Mouse (Mus musculus) embryonic facial prominence, embryonic 14.5 days (tissue): ENCODE results near the gene Jpt2. TPM values are rescaled to one million over a fixed set of nuclear protein-coding genes. Genes with fewer than 3 reads are reported as not detected.
A peak's percentile ranks its signal among the peaks of the same experiment; 100 is the strongest.

Experiments
- ATAC-seq: fragments of 200-750 bp; cut with Nextera tagmentation; 2 replicates; pipeline ENCODE4 v1.8.0; 2017; ENCODE audit warnings: low read depth, moderate number of reproducible peaks, moderate TSS enrichment
- DNase-seq: peaks from one replicate; pipeline ENCODE4 v3.0.0-alpha.2; 2015; ENCODE audit warnings: low spot score
- H3K27ac ChIP-seq: fragments of 300-500 bp; sonication (generic); replicated peaks from 2 replicates; pipeline ENCODE4 v1.5.1; 2014; ENCODE audit warnings: low read depth, mild to moderate bottlenecking, low read length, moderate library complexity
- H3K27me3 ChIP-seq: fragments of 300-500 bp; sonication (generic); replicated peaks from 2 replicates; pipeline ENCODE4 v1.6.1; 2014; ENCODE audit warnings: low read length; ENCODE audit not compliant: control insufficient read depth, insufficient read depth
- H3K36me3 ChIP-seq: fragments of 300-500 bp; sonication (generic); 2 replicates; pipeline ENCODE4 v1.6.1; 2014; ENCODE audit warnings: low read length, mixed read lengths; ENCODE audit not compliant: control insufficient read depth, insufficient read depth
- H3K4me1 ChIP-seq: fragments of 300-500 bp; sonication (generic); 2 replicates; pipeline ENCODE4 v1.6.1; 2014; ENCODE audit warnings: antibody characterized with exemption, low read length; ENCODE audit not compliant: control insufficient read depth, insufficient read depth
- H3K4me2 ChIP-seq: fragments of 300-500 bp; sonication (generic); 2 replicates; pipeline ENCODE4 v1.6.1; 2014; ENCODE audit warnings: low read depth, mild to moderate bottlenecking, low read length, moderate library complexity, mixed read lengths
- H3K4me3 ChIP-seq: fragments of 300-500 bp; sonication (generic); 2 replicates; pipeline ENCODE4 v1.5.1; 2014; ENCODE audit warnings: low read depth, mild to moderate bottlenecking, low read length
- H3K9ac ChIP-seq: fragments of 300-500 bp; sonication (generic); 2 replicates; pipeline ENCODE4 v1.6.1; 2014; ENCODE audit warnings: low read depth, mild to moderate bottlenecking, low read length, moderate library complexity, mixed read lengths
- H3K9me3 ChIP-seq: fragments of 300-500 bp; sonication (generic); 2 replicates; pipeline ENCODE4 v1.6.1; 2016; ENCODE audit warnings: low read length; ENCODE audit not compliant: control insufficient read depth
- WGBS: fragments of 180-500 bp; shearing (Covaris S2); extraction: QIAGEN DNeasy Blood & Tissue Kit; methylation state at CpG from one replicate; pipeline ENCODE4 v1.1.7; 2014; 5-methylcytosine and 5-hydroxymethylcytosine counted together
- polyA plus RNA-seq: library from polyadenylated mRNA; unstranded; fragments of >200 nt; fragmentation: Nextera tagmentation; extraction: Ambion mirVana; gene quantifications from 2 replicates; pipeline ENCODE4 v1.2.1, GENCODE M21; 2014

Gene Jpt2
- polyA plus RNA-seq, 1 experiment from 2014 or later: 83.6 TPM

- peak; percentile 93 for DNase-seq
- WGBS: under 1% methylated on average over 32 of the region's 62 CpGs
- ATAC-seq: peak; percentile 64
- peak within 1 kb of the TSS; percentile 83 for H3K4me3 ChIP-seq
- peak within 1 kb of the TSS; percentile 76 for H3K27ac ChIP-seq
- H3K27me3 ChIP-seq: no peaks in the 10 kb centered on the region
- peak within 1 kb of the TSS; percentile 90 for H3K9ac ChIP-seq
- H3K4me1 ChIP-seq: peaks cover 10% of the 10 kb centered on the region
- H3K36me3 ChIP-seq: peaks cover 62% of the 10 kb centered on the region
- H3K4me2 ChIP-seq: peak within 1 kb of the TSS; percentile 90
- H3K9me3 ChIP-seq: no peaks in the 10 kb centered on the region
Measured at GRCm38 (mm10) chr17:24894995-24895547, 65.4 kb downstream of the Jpt2 start, which contains the start of the genes Eme2 and Mrps34. Eme2 (minus strand) TSS chr17:24895087. Mrps34 (plus strand) TSS chr17:24895116.

GRCm38 (mm10) chr17:24894061-24894994, 66.2 kb downstream of the Jpt2 start:
- WGBS: 11% methylated on average over 23 of the region's 31 CpGs
- Histone ChIP-seq H3K4me1 (peaks cover 10% of the 10 kb centered on the region), H3K27me3 (no peaks in the 10 kb centered on the region), H3K4me3 (peak overlapping the region; percentile 83), H3K36me3 (peaks cover 62% of the 10 kb centered on the region), H3K4me2 (peak overlapping the region; percentile 90), H3K9ac (peak overlapping the region; percentile 90), H3K27ac (peak overlapping the region; percentile 76; the same call in 1 of the 2 replicates), H3K9me3 (no peaks in the 10 kb centered on the region)
- peak; percentile 4; the same call in 1 of the 2 replicates for ATAC-seq
- DNase-seq: no peak

- Histone ChIP-seq H3K4me1 (peaks cover 10% of the 10 kb centered on the region), H3K27me3 (no peaks in the 10 kb centered on the region), H3K27ac (no peak overlapping the region), H3K4me3 (no peak overlapping the region), H3K36me3 (peaks cover 54% of the 10 kb centered on the region), H3K9me3 (no peaks in the 10 kb centered on the region), H3K4me2 (0 out of 2 replicates have a peak overlapping the region, but pooled peaks have one; percentile 90), H3K9ac (0 out of 2 replicates have a peak overlapping the region, but pooled peaks have one; percentile 10)
- ATAC-seq (no peak), DNase-seq (no peak)
- 86% methylated on average over 2 of the region's 2 CpGs for WGBS
Measured at GRCm38 (mm10) chr17:24893276-24893675, 67.2 kb downstream of the Jpt2 start.

- WGBS: 90% methylated on average over 12 of the region's 12 CpGs
- Histone ChIP-seq H3K27ac (no peak overlapping the region), H3K9ac (no peak overlapping the region), H3K9me3 (no peaks in the 10 kb centered on the region), H3K4me3 (no peak overlapping the region), H3K27me3 (no peaks in the 10 kb centered on the region), H3K4me1 (peaks cover 12% of the 10 kb centered on the region), H3K4me2 (no peak overlapping the region), H3K36me3 (peaks cover 49% of the 10 kb centered on the region)
- ATAC-seq: no peak
- DNase-seq: no peak
Measured at GRCm38 (mm10) chr17:24892785-24893184, 67.7 kb downstream of the Jpt2 start.

DNA sequence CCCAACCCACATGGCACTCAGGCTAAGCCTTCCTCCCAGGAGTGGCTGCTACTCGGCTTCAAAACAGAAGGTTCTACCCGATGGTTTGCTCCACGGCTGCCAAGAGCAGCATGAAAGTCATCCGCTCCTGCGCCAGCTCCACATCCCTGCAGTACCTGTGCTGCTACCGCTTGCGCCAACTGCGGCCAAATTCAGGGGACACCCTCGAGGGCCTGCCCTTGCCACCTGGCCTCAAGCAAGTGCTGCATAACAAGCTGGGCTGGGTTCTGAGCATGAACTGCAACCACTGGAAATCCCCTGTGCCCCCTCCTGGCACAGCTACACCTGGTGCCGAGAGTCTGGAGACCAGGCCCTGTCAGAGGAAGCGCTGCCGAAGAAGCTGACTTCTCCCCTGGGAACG, 69.2 kb downstream of the Jpt2 start:
- DNase-seq (no peak), ATAC-seq (no peak)
- Histone ChIP-seq H3K9me3 (no peaks in the 10 kb centered on the region), H3K9ac (no peak overlapping the region), H3K4me3 (no peak overlapping the region), H3K4me2 (no peak overlapping the region), H3K27me3 (no peaks in the 10 kb centered on the region), H3K27ac (no peak overlapping the region), H3K36me3 (peaks cover 43% of the 10 kb centered on the region), H3K4me1 (peaks cover 20% of the 10 kb centered on the region)
- WGBS: 84% methylated on average over 12 of the region's 13 CpGs

DNA sequence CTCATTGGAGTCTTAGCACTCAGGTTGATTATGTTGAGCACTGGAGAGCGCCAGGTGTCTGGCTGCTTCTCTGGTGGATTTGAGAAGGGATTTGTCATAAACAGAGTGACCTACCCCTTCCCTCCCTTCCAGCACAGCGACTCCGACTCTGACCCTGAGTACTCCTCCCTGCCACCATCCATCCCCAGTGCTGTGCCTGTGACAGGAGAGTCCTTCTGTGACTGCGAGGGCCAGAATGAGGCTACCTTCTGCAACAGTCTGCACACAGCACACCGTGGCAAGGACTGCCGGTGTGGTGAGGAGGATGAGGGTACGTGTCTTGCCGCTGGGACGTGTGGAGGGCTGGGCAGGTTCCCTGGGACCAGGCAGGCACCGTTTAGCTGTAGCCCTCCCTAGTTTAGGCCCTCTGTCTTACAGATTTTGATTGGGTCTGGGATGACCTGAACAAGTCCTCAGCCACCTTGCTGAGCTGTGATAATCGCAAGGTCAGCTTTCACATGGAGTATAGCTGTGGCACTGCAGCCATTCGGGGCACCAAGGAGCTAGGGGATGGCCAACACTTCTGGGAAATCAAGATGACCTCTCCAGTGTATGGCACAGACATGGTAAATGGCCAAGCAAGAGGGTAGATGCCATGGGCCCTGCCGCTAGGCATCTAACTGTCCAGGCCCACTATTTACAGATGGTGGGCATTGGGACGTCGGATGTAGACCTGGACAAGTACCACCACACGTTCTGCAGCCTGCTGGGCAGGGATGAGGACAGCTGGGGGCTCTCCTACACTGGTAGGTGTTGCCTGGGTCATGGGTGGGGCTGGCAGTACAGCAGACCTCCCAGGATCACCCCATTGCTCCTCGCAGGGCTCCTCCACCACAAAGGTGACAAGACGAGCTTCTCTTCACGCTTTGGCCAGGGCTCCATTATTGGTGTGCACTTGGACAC, 70.1 kb downstream of the Jpt2 start:
- no peak overlapping the region for H3K9ac ChIP-seq
- H3K4me1 ChIP-seq: peaks cover 18% of the 10 kb centered on the region
- H3K9me3 ChIP-seq: no peaks in the 10 kb centered on the region
- H3K27ac ChIP-seq: no peak overlapping the region
- H3K4me2 ChIP-seq: no peak overlapping the region
- no peak for DNase-seq
- WGBS: 85% methylated on average over 19 of the region's 19 CpGs
- H3K4me3 ChIP-seq: no peak overlapping the region
- no peaks in the 10 kb centered on the region for H3K27me3 ChIP-seq
- ATAC-seq: no peak
- H3K36me3 ChIP-seq: peaks cover 43% of the 10 kb centered on the region

GRCm38 (mm10) chr17:24888862-24889261, 71.6 kb downstream of the Jpt2 start:
- Histone ChIP-seq H3K36me3 (peaks cover 50% of the 10 kb centered on the region), H3K27me3 (no peaks in the 10 kb centered on the region), H3K9me3 (no peaks in the 10 kb centered on the region), H3K9ac (peak overlapping the region; percentile 25), H3K4me3 (no peak overlapping the region), H3K4me2 (no peak overlapping the region), H3K27ac (no peak overlapping the region), H3K4me1 (peaks cover 16% of the 10 kb centered on the region)
- 92% methylated on average over 3 of the region's 3 CpGs for WGBS
- DNase-seq (no peak), ATAC-seq (no peak)
